ENCODE assay signal across 1 mouse cellular context in the genomic region with DNA sequence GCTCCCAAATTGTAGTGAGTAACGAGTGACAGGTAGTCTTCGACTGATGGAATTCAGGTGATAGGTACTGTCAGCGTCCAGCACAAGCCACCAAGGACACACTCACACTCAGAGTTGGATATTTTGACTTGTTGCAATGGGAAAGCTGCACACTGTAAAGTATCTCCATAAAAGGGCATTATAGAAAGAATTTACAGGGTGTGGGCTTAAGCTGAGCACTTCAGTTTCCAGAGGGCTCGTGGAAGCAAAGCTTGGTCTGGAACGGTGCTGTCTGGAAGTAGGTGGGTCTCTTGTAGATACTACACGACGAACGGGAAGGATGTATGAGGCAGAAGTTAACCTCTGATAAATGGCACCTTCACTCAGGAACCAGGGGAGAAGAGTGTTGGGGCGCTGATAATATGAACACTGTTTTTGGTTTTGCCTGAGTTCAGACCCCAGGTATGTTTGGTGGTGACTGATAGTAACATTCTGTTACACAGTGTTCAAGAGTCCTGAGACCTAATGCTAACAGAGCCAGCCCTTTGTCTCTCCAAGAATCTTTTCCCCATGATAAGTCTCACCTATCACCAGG.
TF ChIP-seq lines count a peak whose summit lies in the region.

No protein-coding gene starts in this region.

TF ChIP-seq in CH12.LX, 34 proteins besides CTCF, POLR2A, EP300 and RAD21:
- TF ChIP-seq ZMIZ1 (IDR thresholded peaks at IDR 0.05; ENCODE audit: low read depth, low read length) (no peak), BHLHE40 (IDR thresholded peaks at IDR 0.05; ENCODE audit: low read depth, low read length) (no peak)
